Mouse (Mus musculus) limb, embryonic 14.5 days (tissue): Measurements from ENCODE around the gene Clgn. TPM values are rescaled to one million over a fixed set of nuclear protein-coding genes. Genes with fewer than 3 reads are reported as not detected.

ENCODE experiments used
- ATAC-seq: fragments of 200-750 bp; cut with Nextera tagmentation; 2 replicates; pipeline ENCODE4 v1.8.0; 2017; ENCODE audit warnings: low read depth, moderate number of reproducible peaks, moderate TSS enrichment; ENCODE audit not compliant: low FRiP score
- DNase-seq: peaks from one replicate; pipeline ENCODE4 v3.0.0-alpha.2; 2015; ENCODE audit warnings: low spot score
- H3K27ac ChIP-seq: fragments of 300-500 bp; sonication (generic); replicated peaks from 2 replicates; pipeline ENCODE4 v1.5.1; 2014; ENCODE audit warnings: low read depth, mild to moderate bottlenecking, low read length, moderate library complexity, mixed read lengths
- H3K27me3 ChIP-seq: fragments of 300-500 bp; sonication (generic); 2 replicates; pipeline ENCODE4 v1.6.1; 2014; ENCODE audit warnings: low read length, mixed read lengths; ENCODE audit not compliant: control insufficient read depth, insufficient read depth
- H3K36me3 ChIP-seq: fragments of 300-500 bp; sonication (generic); 2 replicates; pipeline ENCODE4 v1.6.1; 2014; ENCODE audit warnings: mild to moderate bottlenecking, low read length, moderate library complexity, mixed read lengths; ENCODE audit not compliant: control insufficient read depth, insufficient read depth
- H3K4me1 ChIP-seq: fragments of 300-500 bp; sonication (generic); 2 replicates; pipeline ENCODE4 v1.6.1; 2014; ENCODE audit warnings: antibody characterized with exemption, low read length, mixed read lengths; ENCODE audit not compliant: control insufficient read depth, insufficient read depth
- H3K4me2 ChIP-seq: fragments of 300-500 bp; sonication (generic); replicated peaks from 2 replicates; pipeline ENCODE4 v1.6.1; 2014; ENCODE audit warnings: low read depth, mild to moderate bottlenecking, low read length, moderate library complexity; ENCODE audit not compliant: severe bottlenecking
- H3K4me3 ChIP-seq: fragments of 300-500 bp; sonication (generic); replicated peaks from 2 replicates; pipeline ENCODE4 v1.5.1; 2014; ENCODE audit warnings: low read length
- H3K9ac ChIP-seq: fragments of 300-500 bp; sonication (generic); 2 replicates; pipeline ENCODE4 v1.6.1; 2014; ENCODE audit warnings: mild to moderate bottlenecking, low read depth, low read length, moderate library complexity; ENCODE audit not compliant: severe bottlenecking
- H3K9me3 ChIP-seq: fragments of 300-500 bp; sonication (generic); 2 replicates; pipeline ENCODE4 v1.6.1; 2016; ENCODE audit warnings: low read length; ENCODE audit not compliant: control insufficient read depth
- POLR2A ChIP-seq: fragments of 200-500 bp; IDR thresholded peaks from 2 replicates; pipeline ENCODE4 v1.8.0; 2012; ENCODE audit warnings: inconsistent platforms, mild to moderate bottlenecking, moderate library complexity, borderline replicate concordance; ENCODE audit not compliant: insufficient read depth, insufficient read length; ENCODE audit errors: extremely low read depth
- WGBS: fragments of 180-500 bp; shearing (Covaris S2); extraction: QIAGEN DNeasy Blood & Tissue Kit; methylation state at CpG from one replicate; pipeline ENCODE4 v1.1.7; 2014; 5-methylcytosine and 5-hydroxymethylcytosine counted together
- polyA plus RNA-seq, 2 experiments: library from polyadenylated mRNA; depleted of rRNA in 1 of 2; stranded (reverse) in 1 of 2; unstranded in 1 of 2; fragments of >200 nt; fragmentation: Nextera tagmentation in 1 of 2; extraction: Ambion mirVana in 1 of 2; gene quantifications; 2 replicates each; pipeline versions ENCODE4 v1.2.1 to v1.2.3; 2012 to 2014

Clgn gene
- polyA plus RNA-seq, 2 experiments = 0.33 to 0.43 TPM

- Histone ChIP-seq H3K27ac (no peak overlapping the region), H3K9ac (peak overlapping the region; percentile 3; the same call in 1 of the 2 replicates), H3K4me3 (no peak overlapping the region), H3K4me1 (0 out of 2 replicates have a peak, but pooled peaks cover 3% of the 10 kb centered on the region), H3K27me3 (no peaks in the 10 kb centered on the region), H3K9me3 (no peaks in the 10 kb centered on the region), H3K36me3 (no peaks in the 10 kb centered on the region), H3K4me2 (no peak overlapping the region)
- ATAC-seq (no peak), DNase-seq (no peak)
- WGBS = 45% methylated on average over 7 of the region's 7 CpGs
- no peak for TF ChIP-seq POLR2A
These were observed 26.4 kb upstream of the Clgn start for GRCm38 (mm10) chr8:83363156-83363769.

GRCm38 (mm10) chr8:83377231-83377630, 12.4 kb upstream of the Clgn start:
- no peak for TF ChIP-seq POLR2A
- no peak overlapping the region for H3K4me3 ChIP-seq
- DNase-seq (no peak), ATAC-seq (no peak)
- no peaks in the 10 kb centered on the region for H3K36me3 ChIP-seq
- H3K27me3 ChIP-seq = no peaks in the 10 kb centered on the region
- H3K9ac ChIP-seq = no peak overlapping the region
- H3K9me3 ChIP-seq = no peaks in the 10 kb centered on the region
- no peak overlapping the region for H3K4me2 ChIP-seq
- no peaks in the 10 kb centered on the region for H3K4me1 ChIP-seq
- no peak overlapping the region for H3K27ac ChIP-seq

- ATAC-seq (no peak), DNase-seq (no peak)
- Histone ChIP-seq H3K4me2 (no peak overlapping the region), H3K36me3 (no peaks in the 10 kb centered on the region), H3K4me3 (no peak overlapping the region), H3K9me3 (no peaks in the 10 kb centered on the region), H3K27me3 (no peaks in the 10 kb centered on the region), H3K27ac (no peak overlapping the region), H3K4me1 (no peaks in the 10 kb centered on the region), H3K9ac (no peak overlapping the region)
- no peak for TF ChIP-seq POLR2A
- 50% methylated on average over 4 of the region's 4 CpGs for WGBS
These were observed 9.5 kb upstream of the Clgn start for GRCm38 (mm10) chr8:83380141-83380540.

DNA sequence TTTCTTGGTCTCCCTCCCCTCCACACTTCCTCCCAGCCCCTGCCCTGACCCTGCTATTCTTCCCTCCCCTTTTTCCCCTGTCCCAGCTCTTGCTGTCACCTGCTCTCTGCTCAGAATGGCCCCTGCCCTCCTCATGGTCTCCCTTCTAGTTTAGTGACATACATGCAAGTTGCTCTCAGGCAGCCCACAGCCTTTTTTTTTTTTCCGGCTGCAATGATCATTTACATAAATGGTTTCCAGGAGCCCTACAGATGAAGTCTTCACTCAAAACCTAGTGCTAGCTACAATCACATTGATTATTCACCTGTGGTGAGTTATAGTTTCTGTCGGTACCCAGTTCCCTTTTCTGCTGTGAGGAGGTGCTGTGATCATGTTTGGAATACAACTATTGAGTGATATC, 8.7 kb upstream of the Clgn start:
- no peak for TF ChIP-seq POLR2A
- H3K27ac ChIP-seq = no peak overlapping the region
- H3K4me1 ChIP-seq = no peaks in the 10 kb centered on the region
- no peak overlapping the region for H3K4me2 ChIP-seq
- no peaks in the 10 kb centered on the region for H3K36me3 ChIP-seq
- ATAC-seq (no peak), DNase-seq (no peak)
- H3K27me3 ChIP-seq = no peaks in the 10 kb centered on the region
- no peaks in the 10 kb centered on the region for H3K9me3 ChIP-seq
- H3K9ac ChIP-seq = no peak overlapping the region
- 79% methylated on average over 2 of the region's 2 CpGs for WGBS
- H3K4me3 ChIP-seq = no peak overlapping the region

- no peaks in the 10 kb centered on the region for H3K4me1 ChIP-seq
- no peak overlapping the region for H3K27ac ChIP-seq
- H3K27me3 ChIP-seq = no peaks in the 10 kb centered on the region
- DNase-seq (no peak), ATAC-seq (no peak)
- H3K9ac ChIP-seq = no peak overlapping the region
- no peak for TF ChIP-seq POLR2A
- no peak overlapping the region for H3K4me2 ChIP-seq
- no peak overlapping the region for H3K4me3 ChIP-seq
- no peaks in the 10 kb centered on the region for H3K9me3 ChIP-seq
- H3K36me3 ChIP-seq = no peaks in the 10 kb centered on the region
- 17% methylated on average over 2 of the region's 2 CpGs for WGBS
These were observed 6.8 kb upstream of the Clgn start for GRCm38 (mm10) chr8:83382850-83383249.
